Mouse (Mus musculus) forebrain, embryonic 14.5 days (tissue): ENCODE results near the gene Krtap5-4. TPM values are rescaled to one million over a fixed set of nuclear protein-coding genes. Genes with fewer than 3 reads are reported as not detected.
"Not testable (repeated sequence)": the region's sequence is repeated elsewhere in the genome, so short reads cannot be mapped to it uniquely, and the experiment has no call there.

ENCODE experiments used
- ATAC-seq: fragments of 200-750 bp; cut with Nextera tagmentation; 2 replicates; pipeline ENCODE4 v1.8.0; 2017; ENCODE audit warnings: mild to moderate bottlenecking, moderate library complexity
- DNase-seq: peaks from one replicate; pipeline ENCODE4 v3.0.0-alpha.2; 2015; ENCODE audit warnings: low spot score
- H3K27ac ChIP-seq: fragments of 300-500 bp; sonication (generic); 2 replicates; pipeline ENCODE4 v1.5.1; 2014; ENCODE audit warnings: low read depth, mild to moderate bottlenecking, control low read depth, low read length, moderate library complexity
- H3K27me3 ChIP-seq: fragments of 300-500 bp; sonication (generic); replicated peaks from 2 replicates; pipeline ENCODE4 v1.6.1; 2014; ENCODE audit warnings: low read length, control low read depth, mixed read lengths; ENCODE audit not compliant: control insufficient read depth, insufficient read depth
- H3K36me3 ChIP-seq: fragments of 300-500 bp; sonication (generic); 2 replicates; pipeline ENCODE4 v1.6.1; 2014; ENCODE audit warnings: low read length, control low read depth; ENCODE audit not compliant: control insufficient read depth, insufficient read depth
- H3K4me1 ChIP-seq: fragments of 300-500 bp; sonication (generic); 2 replicates; pipeline ENCODE4 v1.6.1; 2014; ENCODE audit warnings: antibody characterized with exemption, low read length, control low read depth; ENCODE audit not compliant: control insufficient read depth, insufficient read depth
- H3K4me2 ChIP-seq: fragments of 300-500 bp; sonication (generic); 2 replicates; pipeline ENCODE4 v1.6.1; 2014; ENCODE audit warnings: mild to moderate bottlenecking, control low read depth, low read length
- H3K4me3 ChIP-seq: fragments of 300-500 bp; sonication (generic); 2 replicates; pipeline ENCODE4 v1.5.1; 2014; ENCODE audit warnings: low read depth, low read length, control low read depth
- H3K9ac ChIP-seq: fragments of 300-500 bp; sonication (generic); 2 replicates; pipeline ENCODE4 v1.6.1; 2014; ENCODE audit warnings: mild to moderate bottlenecking, low read length, control low read depth, moderate library complexity
- H3K9me3 ChIP-seq: fragments of 300-500 bp; sonication (generic); replicated peaks from 2 replicates; pipeline ENCODE4 v1.6.1; 2016; ENCODE audit warnings: low read length, control low read depth, mixed read lengths; ENCODE audit not compliant: control insufficient read depth
- WGBS: fragments of 180-500 bp; shearing (Covaris S2); extraction: QIAGEN DNeasy Blood & Tissue Kit; methylation state at CpG from one replicate; pipeline ENCODE4 v1.1.7; 2014; 5-methylcytosine and 5-hydroxymethylcytosine counted together
- polyA plus RNA-seq: library from polyadenylated mRNA; unstranded; fragments of >200 nt; fragmentation: Nextera tagmentation; extraction: Ambion mirVana; gene quantifications from 2 replicates; pipeline ENCODE4 v1.2.1, GENCODE M21; 2014

Gene Krtap5-4
- polyA plus RNA-seq, 1 experiment from 2014 or later, result not detected

- ATAC-seq, result no peak
- H3K9ac ChIP-seq, result no peak overlapping the region
- no peak overlapping the region for H3K4me3 ChIP-seq
- no peak overlapping the region for H3K27ac ChIP-seq
- DNase-seq, result no peak
- H3K36me3 ChIP-seq, result no peaks in the 10 kb centered on the region
- no peaks in the 10 kb centered on the region for H3K9me3 ChIP-seq
- no peak overlapping the region for H3K4me2 ChIP-seq
- H3K27me3 ChIP-seq, result no peaks in the 10 kb centered on the region
- WGBS, result 75% methylated on average over 3 of the region's 3 CpGs
- no peaks in the 10 kb centered on the region for H3K4me1 ChIP-seq
These were observed 25.2 kb downstream of the Krtap5-4 start for GRCm38 (mm10) chr7:142328507-142328906.

DNA sequence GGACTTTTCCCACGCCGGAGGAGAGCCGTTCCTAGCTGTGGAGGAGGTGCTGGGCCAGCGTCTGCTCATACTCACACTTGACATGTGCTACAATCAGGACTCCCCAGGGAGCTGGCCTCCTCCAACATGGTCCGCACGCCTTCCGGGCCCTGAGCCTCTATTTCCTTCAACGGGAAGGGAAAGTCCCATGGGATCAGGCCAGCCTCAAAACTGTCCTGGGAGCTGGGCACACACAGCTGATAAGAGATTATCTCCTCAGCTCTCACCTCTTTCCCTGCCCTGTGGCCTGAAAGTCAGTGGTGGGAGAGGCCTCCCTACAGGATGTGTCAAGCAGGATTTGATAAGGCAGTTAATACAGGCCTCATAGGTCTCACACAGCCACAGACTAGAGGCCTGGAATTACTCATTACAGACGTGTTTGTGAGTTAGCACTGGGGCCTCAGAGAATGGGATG is 26.9 kb downstream of the Krtap5-4 start:
- DNase-seq, result no peak

GRCm38 (mm10) chr7:142331281-142331680 is 27.9 kb downstream of the Krtap5-4 start:
- DNase-seq (no peak), ATAC-seq (no peak)
- Histone ChIP-seq H3K27me3 (no peaks in the 10 kb centered on the region), H3K4me2 (no peak overlapping the region), H3K27ac (no peak overlapping the region), H3K36me3 (no peaks in the 10 kb centered on the region), H3K4me1 (no peaks in the 10 kb centered on the region), H3K9ac (no peak overlapping the region), H3K9me3 (no peaks in the 10 kb centered on the region), H3K4me3 (no peak overlapping the region)
- 85% methylated on average over 4 of the region's 4 CpGs for WGBS

More for the DNA sequence above, 26.9 kb downstream of the Krtap5-4 start:
- no peaks in the 10 kb centered on the region for H3K36me3 ChIP-seq
- H3K9ac ChIP-seq, result no peak overlapping the region
- no peak overlapping the region for H3K4me2 ChIP-seq
- no peaks in the 10 kb centered on the region for H3K27me3 ChIP-seq
- H3K9me3 ChIP-seq, result no peaks in the 10 kb centered on the region
- H3K4me3 ChIP-seq, result no peak overlapping the region
- no peak overlapping the region for H3K27ac ChIP-seq
- ATAC-seq, result no peak
- H3K4me1 ChIP-seq, result no peaks in the 10 kb centered on the region
- 89% methylated on average over 9 of the region's 9 CpGs for WGBS

DNA sequence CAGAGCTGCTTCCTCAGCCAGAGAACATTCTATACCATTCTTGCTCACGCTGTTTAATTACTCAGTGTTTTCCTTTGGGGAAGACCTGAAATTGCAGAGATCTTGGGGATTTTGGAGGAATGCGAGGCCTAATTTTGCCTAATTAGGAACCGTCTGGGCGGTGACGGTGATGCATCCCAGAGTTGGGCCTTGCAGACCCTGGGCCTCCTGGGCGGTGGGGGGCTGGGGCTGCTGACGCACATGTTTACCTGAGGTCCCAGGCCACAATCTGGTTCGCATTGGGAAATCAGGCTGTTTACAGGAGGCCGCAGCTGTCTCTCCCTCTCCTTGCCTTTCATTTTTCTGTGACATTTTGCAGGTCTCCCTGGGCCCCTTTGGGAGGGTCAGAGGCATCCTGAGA is 29.4 kb downstream of the Krtap5-4 start:
- ATAC-seq, H3K36me3 ChIP-seq, H3K27me3 ChIP-seq, H3K9ac ChIP-seq, H3K9me3 ChIP-seq, DNase-seq, H3K4me3 ChIP-seq, H3K4me2 ChIP-seq, H3K4me1 ChIP-seq, H3K27ac ChIP-seq: not testable (repeated sequence)
- WGBS, result 57% methylated on average over 3 of the region's 9 CpGs

- Histone ChIP-seq H3K36me3 (no peaks in the 10 kb centered on the region), H3K9me3 (no peaks in the 10 kb centered on the region), H3K9ac (no peak overlapping the region), H3K4me1 (no peaks in the 10 kb centered on the region), H3K4me3 (no peak overlapping the region), H3K4me2 (no peak overlapping the region), H3K27me3 (no peaks in the 10 kb centered on the region), H3K27ac (no peak overlapping the region)
- WGBS, result 6% methylated on average over 3 of the region's 3 CpGs
- peak; percentile 84 for ATAC-seq
- DNase-seq, result peak; percentile 95
These were observed 30.9 kb downstream of the Krtap5-4 start for GRCm38 (mm10) chr7:142334246-142334645.

- H3K4me1 ChIP-seq, result no peaks in the 10 kb centered on the region
- H3K4me3 ChIP-seq, result no peak overlapping the region
- no peaks in the 10 kb centered on the region for H3K27me3 ChIP-seq
- WGBS, result 64% methylated on average over 8 of the region's 8 CpGs
- no peak overlapping the region for H3K9ac ChIP-seq
- no peaks in the 10 kb centered on the region for H3K36me3 ChIP-seq
- DNase-seq (peak; percentile 29), ATAC-seq (no peak)
- no peak overlapping the region for H3K27ac ChIP-seq
- no peaks in the 10 kb centered on the region for H3K9me3 ChIP-seq
- no peak overlapping the region for H3K4me2 ChIP-seq
These were observed 31.8 kb downstream of the Krtap5-4 start for GRCm38 (mm10) chr7:142335151-142335550.

DNA sequence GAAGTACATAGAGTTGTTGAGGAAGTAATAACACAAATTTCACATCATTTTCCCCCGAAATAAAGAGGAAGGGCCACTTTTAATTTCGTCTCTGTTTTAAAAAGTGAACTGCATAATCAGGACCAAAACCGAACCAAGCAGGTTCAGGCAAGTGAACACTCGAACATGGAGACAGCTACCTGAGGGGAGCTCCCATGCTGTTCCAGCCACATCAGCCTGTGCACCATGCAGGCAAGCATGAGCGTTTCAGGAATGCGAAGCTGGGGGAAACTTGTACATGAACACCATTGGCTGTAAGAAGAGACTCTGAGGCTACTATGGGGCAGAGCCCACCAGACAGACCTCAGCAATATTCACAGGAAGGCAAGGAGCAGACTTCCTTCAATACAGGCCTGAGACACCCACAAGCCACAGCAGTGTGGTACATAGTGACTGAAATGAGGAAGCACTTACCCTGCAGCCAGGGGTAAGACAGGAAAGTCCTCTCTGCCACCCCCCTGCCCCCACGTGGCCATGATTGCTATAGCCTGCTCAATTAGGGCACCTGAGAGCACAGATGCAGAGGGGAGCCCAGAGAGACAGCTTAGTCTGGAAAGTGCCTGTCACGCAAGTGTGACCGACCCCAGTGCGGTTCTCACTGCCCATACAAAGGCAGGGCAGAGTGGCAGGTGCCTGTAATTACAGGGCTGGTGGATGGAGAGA is 37.1 kb downstream of the Krtap5-4 start:
- ATAC-seq (no peak), DNase-seq (no peak)
- H3K4me3 ChIP-seq, result no peak overlapping the region
- H3K4me2 ChIP-seq, result no peak overlapping the region
- no peaks in the 10 kb centered on the region for H3K4me1 ChIP-seq
- H3K27me3 ChIP-seq, result no peaks in the 10 kb centered on the region
- no peak overlapping the region for H3K27ac ChIP-seq
- WGBS, result 59% methylated on average over 10 of the region's 10 CpGs
- no peak overlapping the region for H3K9ac ChIP-seq
- no peaks in the 10 kb centered on the region for H3K9me3 ChIP-seq
- H3K36me3 ChIP-seq, result no peaks in the 10 kb centered on the region

DNA sequence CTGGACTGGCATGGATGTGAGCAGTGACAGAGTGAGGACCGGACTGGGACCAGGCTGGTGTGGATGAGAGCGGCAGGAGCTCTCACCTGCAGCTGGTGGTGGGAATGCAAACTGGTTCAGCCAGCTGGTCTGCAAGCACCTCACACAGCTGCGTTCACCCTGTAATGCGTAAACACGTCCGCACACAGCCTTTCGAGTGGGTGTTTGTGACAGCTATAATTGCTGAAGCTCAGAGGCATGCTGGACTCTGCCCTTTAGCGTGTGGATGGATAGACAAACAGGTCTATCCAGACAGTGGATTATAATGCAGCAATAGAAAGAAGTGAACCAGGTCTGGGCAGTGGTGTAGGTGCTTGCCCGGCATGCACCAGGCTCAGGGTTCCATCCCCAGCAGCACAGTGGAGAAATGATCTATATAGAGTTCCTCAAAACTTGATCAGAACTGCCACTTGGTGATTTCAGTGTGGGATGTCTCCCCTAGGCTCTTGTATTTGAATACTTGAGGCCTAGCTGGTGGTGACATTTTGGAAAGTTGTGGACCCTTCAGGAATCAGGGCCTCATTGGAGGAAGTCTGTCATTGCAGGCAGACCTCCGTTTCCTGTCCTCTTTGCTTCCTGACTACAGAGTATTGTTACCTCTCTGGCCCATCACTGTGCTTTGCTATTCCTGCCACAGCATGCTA is 38.4 kb downstream of the Krtap5-4 start:
- no peak for ATAC-seq
- Histone ChIP-seq H3K36me3 (no peaks in the 10 kb centered on the region), H3K4me1 (no peaks in the 10 kb centered on the region), H3K27me3 (no peaks in the 10 kb centered on the region), H3K4me3 (no peak overlapping the region), H3K9me3 (no peaks in the 10 kb centered on the region), H3K27ac (no peak overlapping the region), H3K4me2 (no peak overlapping the region), H3K9ac (no peak overlapping the region)
- no peak for DNase-seq
- WGBS, result 82% methylated on average over 10 of the region's 10 CpGs

GRCm38 (mm10) chr7:142342247-142342640 is 38.9 kb downstream of the Krtap5-4 start:
- ATAC-seq, result no peak
- Histone ChIP-seq H3K4me1 (no peaks in the 10 kb centered on the region), H3K4me3 (no peak overlapping the region), H3K36me3 (no peaks in the 10 kb centered on the region), H3K9ac (no peak overlapping the region), H3K9me3 (no peaks in the 10 kb centered on the region), H3K27me3 (no peaks in the 10 kb centered on the region), H3K4me2 (no peak overlapping the region), H3K27ac (no peak overlapping the region)
- 80% methylated on average over 3 of the region's 3 CpGs for WGBS
- no peak for DNase-seq
